Mouse (Mus musculus) bone marrow, adult 2 months (tissue): ENCODE data around the gene Pde4dip.
A peak's percentile ranks its signal among the peaks of the same experiment; 100 is the strongest.

ENCODE experiments used
- CTCF ChIP-seq: fragments of 200-500 bp; IDR thresholded peaks from 2 replicates; pipeline ENCODE4 v1.5.1; 2011; ENCODE audit warnings: low read length, control low read depth; ENCODE audit not compliant: control insufficient read depth, insufficient read depth
- POLR2A ChIP-seq: fragments of 200-500 bp; IDR thresholded peaks from 2 replicates; pipeline ENCODE4 v1.6.1; 2011; ENCODE audit warnings: low read depth, mild to moderate bottlenecking, control low read depth, low read length, borderline replicate concordance; ENCODE audit not compliant: control insufficient read depth

DNA sequence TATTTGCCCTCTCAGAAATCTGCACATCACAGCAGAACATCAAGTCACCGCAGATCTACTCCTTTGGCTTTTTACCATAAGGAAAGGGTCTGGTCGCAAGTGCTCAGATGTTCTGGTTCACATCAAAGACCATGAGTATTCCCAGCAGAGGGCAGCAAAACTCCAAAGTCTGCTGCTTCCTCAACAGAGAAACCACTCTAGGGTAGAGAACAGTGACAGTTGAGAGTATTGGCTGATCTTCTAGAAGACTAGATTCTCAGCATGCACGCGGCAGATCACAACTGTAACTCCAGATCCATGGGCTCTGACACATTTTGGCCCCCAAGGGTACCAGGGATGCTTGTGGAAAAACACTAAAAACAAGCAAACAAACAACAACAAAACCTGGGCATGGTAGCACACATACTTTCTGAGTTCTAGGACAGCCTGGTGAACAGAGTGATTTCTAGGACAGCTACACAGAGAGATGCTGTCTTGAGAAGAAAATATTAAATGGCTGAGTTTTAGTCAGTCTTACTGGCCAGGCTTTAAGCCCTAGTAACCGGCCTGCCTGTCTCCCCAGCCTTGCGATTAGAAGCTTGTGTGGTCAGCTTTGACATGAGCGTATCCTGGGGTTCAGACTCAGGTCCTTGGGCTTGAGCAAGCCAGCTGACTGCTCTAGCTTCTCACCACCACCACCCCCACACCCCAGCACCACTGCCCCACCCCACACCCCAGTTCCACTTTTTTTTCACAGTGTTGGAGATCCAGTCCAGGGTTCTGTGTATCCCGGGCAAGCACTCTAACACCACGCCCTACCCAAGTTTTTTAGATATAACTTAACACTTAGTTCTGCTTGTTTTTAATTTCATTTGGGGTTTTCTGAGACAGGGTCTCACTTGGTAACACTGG, 40.7 kb upstream of the Pde4dip start:
- TF ChIP-seq CTCF (peak; percentile 48), POLR2A (no peak)
